Mouse (Mus musculus) lung, embryonic 15.5 days (tissue): ENCODE measurements at regions not wholly inside any gene's neighbourhood (a gene's known extent, or its start where the extent isn't known, plus 50 kb on each side); places are given as distances from the start of the nearest gene placed in this dataset.

Source experiments
- ATAC-seq: fragments of 200-750 bp; cut with Nextera tagmentation; 2 replicates; pipeline ENCODE4 v1.8.0; 2017; ENCODE audit warnings: moderate number of reproducible peaks, borderline replicate concordance; ENCODE audit not compliant: low FRiP score, low TSS enrichment; ENCODE audit errors: extremely low read depth
- H3K27ac ChIP-seq: fragments of 300-500 bp; sonication (generic); 2 replicates; pipeline ENCODE4 v1.5.1; 2015; ENCODE audit warnings: moderate library complexity, mild to moderate bottlenecking, inconsistent platforms
- H3K27me3 ChIP-seq: fragments of 300-500 bp; sonication (generic); 2 replicates; pipeline ENCODE4 v1.6.1; 2015; ENCODE audit warnings: inconsistent platforms
- H3K36me3 ChIP-seq: fragments of 300-500 bp; sonication (generic); 2 replicates; pipeline ENCODE4 v1.6.1; 2015; ENCODE audit warnings: inconsistent platforms
- H3K4me1 ChIP-seq: fragments of 300-500 bp; sonication (generic); 2 replicates; pipeline ENCODE4 v1.6.1; 2015; ENCODE audit warnings: inconsistent platforms
- H3K4me2 ChIP-seq: fragments of 300-500 bp; sonication (generic); 2 replicates; pipeline ENCODE4 v1.6.1; 2015; ENCODE audit warnings: inconsistent platforms, mild to moderate bottlenecking, moderate library complexity
- H3K4me3 ChIP-seq: fragments of 300-500 bp; sonication (generic); 2 replicates; pipeline ENCODE4 v1.5.1; 2015; ENCODE audit warnings: mild to moderate bottlenecking, inconsistent platforms
- H3K9ac ChIP-seq: fragments of 300-500 bp; sonication (generic); 2 replicates; pipeline ENCODE4 v1.6.1; 2015; ENCODE audit warnings: inconsistent platforms
- H3K9me3 ChIP-seq: fragments of 300-500 bp; sonication (generic); 2 replicates; pipeline ENCODE4 v1.6.1; 2016; ENCODE audit warnings: inconsistent platforms
- WGBS: fragments of 180-500 bp; shearing (Covaris S2); methylation state at CpG from one replicate; pipeline ENCODE4 v1.1.7; 2015; 5-methylcytosine and 5-hydroxymethylcytosine counted together

GRCm38 (mm10) chr12:82085771-82086400, 83.2 kb upstream of the Sipa1l1 start:
- H3K27ac ChIP-seq: no peak overlapping the region
- ATAC-seq: no peak
- 37% methylated on average over 7 of the region's 7 CpGs for WGBS

GRCm38 (mm10) chr12:82086441-82086840, 82.7 kb upstream of the Sipa1l1 start:
- no peak overlapping the region for H3K4me2 ChIP-seq
- H3K27ac ChIP-seq: no peak overlapping the region
- ATAC-seq: no peak
- H3K4me3 ChIP-seq: no peak overlapping the region
- no peaks in the 10 kb centered on the region for H3K4me1 ChIP-seq
- no peaks in the 10 kb centered on the region for H3K36me3 ChIP-seq
- H3K9ac ChIP-seq: no peak overlapping the region
- H3K9me3 ChIP-seq: no peaks in the 10 kb centered on the region
- no peaks in the 10 kb centered on the region for H3K27me3 ChIP-seq

More at GRCm38 (mm10) chr12:82085771-82086400, 83.2 kb upstream of the Sipa1l1 start:
- no peaks in the 10 kb centered on the region for H3K4me1 ChIP-seq
- H3K9me3 ChIP-seq: no peaks in the 10 kb centered on the region
- H3K36me3 ChIP-seq: no peaks in the 10 kb centered on the region
- H3K4me3 ChIP-seq: no peak overlapping the region
- H3K9ac ChIP-seq: no peak overlapping the region
- H3K27me3 ChIP-seq: no peaks in the 10 kb centered on the region
- no peak overlapping the region for H3K4me2 ChIP-seq

GRCm38 (mm10) chr12:82089288-82089687, 79.8 kb upstream of the Sipa1l1 start:
- no peak for ATAC-seq
- 89% methylated on average over 6 of the region's 6 CpGs for WGBS
- Histone ChIP-seq H3K9ac (no peak overlapping the region), H3K27me3 (no peaks in the 10 kb centered on the region), H3K36me3 (no peaks in the 10 kb centered on the region), H3K27ac (no peak overlapping the region), H3K4me2 (no peak overlapping the region), H3K9me3 (no peaks in the 10 kb centered on the region), H3K4me1 (no peaks in the 10 kb centered on the region; the same call in 1 of the 2 replicates), H3K4me3 (no peak overlapping the region)

- Histone ChIP-seq H3K4me2 (no peak overlapping the region), H3K27ac (no peak overlapping the region), H3K27me3 (no peaks in the 10 kb centered on the region), H3K4me3 (no peak overlapping the region), H3K4me1 (peaks cover 5% of the 10 kb centered on the region), H3K9me3 (no peaks in the 10 kb centered on the region), H3K9ac (no peak overlapping the region), H3K36me3 (no peaks in the 10 kb centered on the region)
- 51% methylated on average over 7 of the region's 7 CpGs for WGBS
- ATAC-seq: no peak
Measured at GRCm38 (mm10) chr12:82093317-82093716, 75.8 kb upstream of the Sipa1l1 start.

GRCm38 (mm10) chr12:82095396-82095795, 73.7 kb upstream of the Sipa1l1 start:
- Histone ChIP-seq H3K36me3 (no peaks in the 10 kb centered on the region), H3K9me3 (no peaks in the 10 kb centered on the region), H3K4me1 (peaks cover 5% of the 10 kb centered on the region), H3K9ac (no peak overlapping the region), H3K4me3 (no peak overlapping the region), H3K27me3 (no peaks in the 10 kb centered on the region), H3K27ac (no peak overlapping the region), H3K4me2 (no peak overlapping the region)
- WGBS: 90% methylated on average over 1 of the region's 1 CpGs
- no peak for ATAC-seq

- WGBS: 58% methylated on average over 6 of the region's 6 CpGs
- Histone ChIP-seq H3K27ac (no peak overlapping the region), H3K4me3 (no peak overlapping the region), H3K36me3 (no peaks in the 10 kb centered on the region), H3K9ac (no peak overlapping the region), H3K27me3 (no peaks in the 10 kb centered on the region), H3K4me1 (peaks cover 5% of the 10 kb centered on the region), H3K9me3 (no peaks in the 10 kb centered on the region), H3K4me2 (no peak overlapping the region)
- ATAC-seq: no peak
Measured at GRCm38 (mm10) chr12:82097126-82097525, 72.0 kb upstream of the Sipa1l1 start.

- ATAC-seq: no peak
- Histone ChIP-seq H3K9me3 (no peaks in the 10 kb centered on the region), H3K27ac (no peak overlapping the region), H3K27me3 (no peaks in the 10 kb centered on the region), H3K4me2 (no peak overlapping the region), H3K4me1 (peaks cover 5% of the 10 kb centered on the region), H3K4me3 (no peak overlapping the region), H3K36me3 (no peaks in the 10 kb centered on the region), H3K9ac (no peak overlapping the region)
- 85% methylated on average over 4 of the region's 4 CpGs for WGBS
Measured at GRCm38 (mm10) chr12:82097620-82098019, 71.5 kb upstream of the Sipa1l1 start.

GRCm38 (mm10) chr12:82104211-82104610, 64.9 kb upstream of the Sipa1l1 start:
- H3K27ac ChIP-seq: no peak overlapping the region
- H3K4me1 ChIP-seq: peaks cover 14% of the 10 kb centered on the region; the same call in 1 of the 2 replicates
- H3K9me3 ChIP-seq: no peaks in the 10 kb centered on the region
- H3K9ac ChIP-seq: no peak overlapping the region
- 77% methylated on average over 10 of the region's 10 CpGs for WGBS
- no peak overlapping the region for H3K4me3 ChIP-seq
- H3K4me2 ChIP-seq: no peak overlapping the region
- H3K36me3 ChIP-seq: no peaks in the 10 kb centered on the region
- H3K27me3 ChIP-seq: no peaks in the 10 kb centered on the region
- ATAC-seq: no peak

GRCm38 (mm10) chr12:82105184-82106031, 63.7 kb upstream of the Sipa1l1 start:
- Histone ChIP-seq H3K4me3 (no peak overlapping the region), H3K9me3 (no peaks in the 10 kb centered on the region), H3K4me1 (peaks cover 14% of the 10 kb centered on the region; the same call in 1 of the 2 replicates), H3K36me3 (no peaks in the 10 kb centered on the region), H3K27me3 (no peaks in the 10 kb centered on the region), H3K9ac (no peak overlapping the region), H3K4me2 (no peak overlapping the region), H3K27ac (no peak overlapping the region)
- ATAC-seq: no peak
- 57% methylated on average over 17 of the region's 17 CpGs for whole genome bisulfite sequencing

- Histone ChIP-seq H3K4me1 (no peaks in the 10 kb centered on the region), H3K4me3 (no peak overlapping the region), H3K36me3 (no peaks in the 10 kb centered on the region), H3K27ac (no peak overlapping the region), H3K27me3 (no peaks in the 10 kb centered on the region), H3K4me2 (no peak overlapping the region), H3K9me3 (no peaks in the 10 kb centered on the region), H3K9ac (no peak overlapping the region)
- ATAC-seq: no peak
- WGBS: 49% methylated on average over 7 of the region's 7 CpGs
Measured at GRCm38 (mm10) chr12:82115766-82116165, 53.4 kb upstream of the Sipa1l1 start.
